Mouse (Mus musculus) lung, postnatal 0 days (tissue): ENCODE results near the gene Mrps27.

ENCODE experiments used
- CTCF ChIP-seq: IDR thresholded peaks from 2 replicates; pipeline ENCODE4 v1.5.1; 2016; ENCODE audit warnings: antibody characterized with exemption, mild to moderate bottlenecking
- EP300 ChIP-seq: IDR thresholded peaks from 2 replicates; pipeline ENCODE4 v1.6.1; 2016; ENCODE audit warnings: antibody characterized with exemption, mild to moderate bottlenecking, control low read depth

- no peak for TF ChIP-seq EP300
- TF ChIP-seq CTCF: peak; percentile 31
Measured at GRCm38 (mm10) chr13:99344599-99345575, at the start of gene Mrps27, which contains the start of gene Ptcd2.
